Mouse (Mus musculus) kidney, adult 2 months (tissue): Measurements from ENCODE around the gene Lipe.

ENCODE experiments used
- CTCF ChIP-seq: fragments of 200-500 bp; conservative IDR thresholded peaks from 2 replicates; pipeline ENCODE4 v1.5.1; 2011; ENCODE audit warnings: low read depth, mild to moderate bottlenecking, control low read depth, low read length, moderate library complexity, mixed read lengths; ENCODE audit not compliant: insufficient read depth, insufficient read length
- POLR2A ChIP-seq: fragments of 200-500 bp; IDR thresholded peaks from one replicate; pipeline ENCODE4 v1.6.1; 2011; ENCODE audit warnings: low read depth, low read length, control low read depth

GRCm38 (mm10) chr7:25385259-25385658 lies 13.3 kb downstream of the Lipe start:
- no peak for TF ChIP-seq POLR2A
- no peak for TF ChIP-seq CTCF
